10 mouse cellular contexts compared by ENCODE assay signal in the genomic region with DNA sequence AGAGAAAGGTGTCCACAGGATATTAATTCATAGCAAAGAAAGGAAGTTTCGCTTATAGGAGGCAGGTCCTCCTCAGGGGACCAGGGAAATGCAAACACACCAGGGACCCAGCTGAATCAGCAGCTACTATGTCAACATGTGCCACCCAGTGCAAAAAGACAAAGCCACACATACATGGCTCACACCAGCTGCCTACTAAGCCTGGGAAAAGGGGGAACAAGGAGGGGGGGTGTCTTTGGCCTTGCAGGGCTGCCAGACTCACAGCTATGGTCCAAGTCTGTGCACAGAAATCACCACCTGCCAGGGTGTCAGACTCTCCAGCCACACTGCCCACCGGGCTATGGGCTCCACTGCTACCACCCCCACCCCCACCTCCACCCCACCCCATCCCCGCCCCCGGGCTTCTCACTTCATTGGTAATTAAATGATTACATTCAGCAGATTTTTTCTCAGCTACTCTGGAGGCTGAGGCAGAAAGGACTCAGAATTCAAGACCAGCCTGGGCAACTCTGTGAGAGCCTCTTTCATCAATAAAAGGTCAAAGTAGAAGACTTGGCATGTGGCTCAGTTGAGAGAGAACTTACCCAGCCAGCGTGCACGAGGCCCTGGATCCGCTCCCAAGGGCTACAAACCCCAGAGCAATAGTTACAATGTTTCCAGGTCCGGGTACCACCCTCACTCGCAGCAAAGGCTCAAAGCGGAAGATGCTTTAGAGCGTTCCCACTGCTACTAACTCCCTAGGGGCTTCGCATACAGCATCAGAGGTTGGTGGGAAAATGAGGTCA. TPM values are rescaled to one million over a fixed set of nuclear protein-coding genes. Genes with fewer than 3 reads are reported as not detected.
DNase-seq lines count a peak whose midpoint lies in the region; ATAC-seq and TF ChIP-seq lines count a peak whose summit lies in the region.
"Had no signal": no experiment of that assay in that cellular context is flagged by ENCODE, and none has a peak within 500 bp of the region (broad histone marks: within the 10 kb centered on the region; RNA-seq: fewer than 3 reads in every experiment).

No protein-coding gene starts in this region.

- TF ChIP-seq CTCF in bone marrow macrophage, adult 2 months (IDR thresholded peaks at IDR 0.05; ENCODE audit: low read depth, low read length), result no peak

- H3K9ac ChIP-seq in heart, embryonic 12.5 days, result no peak overlapping the region
- H3K9ac ChIP-seq in midbrain, embryonic 16.5 days (ENCODE audit: low read depth, low read length), result no peak overlapping the region; the same call in 1 of the 2 replicates

- no peaks in the 10 kb centered on the region for H3K36me3 ChIP-seq in heart, embryonic 12.5 days
- H3K36me3 ChIP-seq in hindbrain, embryonic 10.5 days, result no peaks in the 10 kb centered on the region
- no peaks in the 10 kb centered on the region for H3K36me3 ChIP-seq in midbrain, embryonic 16.5 days (ENCODE audit: control insufficient read depth, insufficient read depth, low read length)

- WGBS in heart, embryonic 12.5 days, result 68% methylated on average over 12 of the region's 12 CpGs
- 58% methylated on average over 12 of the region's 12 CpGs for WGBS in hindbrain, embryonic 10.5 days
- 45% methylated on average over 12 of the region's 12 CpGs for WGBS in midbrain, embryonic 16.5 days

- no peaks in the 10 kb centered on the region for H3K27me3 ChIP-seq in heart, embryonic 12.5 days (replicated peaks)
- H3K27me3 ChIP-seq in hindbrain, embryonic 10.5 days (ENCODE audit: insufficient read depth, poor library complexity, severe bottlenecking), result 0 out of 2 replicates have a peak, but pooled peaks cover 7% of the 10 kb centered on the region
- no peaks in the 10 kb centered on the region for H3K27me3 ChIP-seq in midbrain, embryonic 16.5 days (ENCODE audit: control insufficient read depth, insufficient read depth, low read depth, low read length)

- no peak for ATAC-seq in heart, embryonic 12.5 days (ENCODE audit: insufficient number of reproducible peaks, low FRiP score)
- no peak for ATAC-seq in midbrain, embryonic 16.5 days

- intact Hi-C loops in heart, postnatal 25 days (cut with DNase I), result loop anchor here (10.0 kb wide), 1 partner anchor 48 kb away; no protein-coding TSS in a partner anchor

- H3K27ac ChIP-seq in heart, embryonic 12.5 days (ENCODE audit: poor library complexity, severe bottlenecking), result 0 out of 2 replicates have a peak overlapping the region, but pooled peaks have one; percentile 2
- H3K27ac ChIP-seq in bone marrow macrophage, adult 2 months (ENCODE audit: insufficient read depth, low read depth, low read length), result peak overlapping the region; percentile 2; the same call in 1 of the 2 replicates
- H3K27ac ChIP-seq in hindbrain, embryonic 10.5 days, result peak overlapping the region; percentile 65
- H3K27ac ChIP-seq in midbrain, embryonic 16.5 days (ENCODE audit: low read length), result peak overlapping the region; percentile 67
- H3K27ac ChIP-seq: macrophage had no signal

- DNase-seq in heart, postnatal 25 days (ENCODE audit: low spot score), result no peak
- DNase-seq in hindbrain, embryonic 10.5 days (ENCODE audit: low spot score), result no peak
- no peak for DNase-seq in cerebellum, adult 9-10 months
- DNase-seq in heart, adult 8-10 months (ENCODE audit: low spot score), result no peak
- no peak for DNase-seq in gastrocnemius, postnatal 4 days (ENCODE audit: low spot score in 2 of 2)
- DNase-seq: gastrocnemius, postnatal 25 days had no signal

- H3K4me2 ChIP-seq in heart, embryonic 12.5 days, result no peak overlapping the region
- H3K4me2 ChIP-seq in midbrain, embryonic 16.5 days (ENCODE audit: low read length), result 0 out of 2 replicates have a peak overlapping the region, but pooled peaks have one; percentile 8

- TF ChIP-seq POLR2A in bone marrow macrophage, adult 2 months (IDR thresholded peaks at IDR 0.05; ENCODE audit: borderline replicate concordance, low read depth, low read length), result no peak

- no peaks in the 10 kb centered on the region for H3K9me3 ChIP-seq in heart, embryonic 12.5 days (replicated peaks)
- H3K9me3 ChIP-seq in hindbrain, embryonic 10.5 days, result no peaks in the 10 kb centered on the region
- no peaks in the 10 kb centered on the region for H3K9me3 ChIP-seq in midbrain, embryonic 16.5 days (replicated peaks; ENCODE audit: control insufficient read depth, low read length, poor library complexity, severe bottlenecking)

- H3K4me3 ChIP-seq in heart, embryonic 12.5 days, result no peak overlapping the region
- no peak overlapping the region for H3K4me3 ChIP-seq in bone marrow macrophage, adult 2 months (ENCODE audit: insufficient read depth, low read length)
- H3K4me3 ChIP-seq in hindbrain, embryonic 10.5 days, result 0 out of 2 replicates have a peak overlapping the region, but pooled peaks have one; percentile 6
- H3K4me3 ChIP-seq in midbrain, embryonic 16.5 days (ENCODE audit: low read depth, low read length), result no peak overlapping the region

- peaks cover 91% of the 10 kb centered on the region for H3K4me1 ChIP-seq in heart, embryonic 12.5 days (replicated peaks)
- peaks cover 43% of the 10 kb centered on the region for H3K4me1 ChIP-seq in bone marrow macrophage, adult 2 months (ENCODE audit: control insufficient read depth, insufficient read depth, low read length)
- peaks cover 96% of the 10 kb centered on the region for H3K4me1 ChIP-seq in hindbrain, embryonic 10.5 days (replicated peaks)
- H3K4me1 ChIP-seq in midbrain, embryonic 16.5 days (ENCODE audit: control insufficient read depth, insufficient read depth, low read length), result peaks cover 70% of the 10 kb centered on the region

RNA-seq across cellular contexts. Expression of gene Ncor2, which starts 6.0 kb away (rescaled TPM):
- polyA plus RNA-seq in heart, embryonic 12.5 days (2016; fragmentation: Nextera tagmentation; extraction: Ambion mirVana), result 17.0 and 18.6 TPM in 2 replicates
- 10 to 100 TPM; 67.8 to 89.5 TPM for total RNA-seq in heart, postnatal 25 days (2021)
- 61.5 and 71.5 TPM in 2 replicates for polyA plus RNA-seq in bone marrow macrophage, adult 2 months (2012; ENCODE audit: insufficient read depth, insufficient read length, missing spikeins)
- 18.1 and 19.7 TPM in 2 replicates for polyA plus RNA-seq in hindbrain, embryonic 10.5 days (2016; fragmentation: Nextera tagmentation; extraction: Ambion mirVana)
- 19.9 and 22.9 TPM in 2 replicates for polyA plus RNA-seq in midbrain, embryonic 16.5 days (2015; fragmentation: Nextera tagmentation; extraction: Ambion mirVana)
- total RNA-seq in heart, adult 8-10 months (2022), result 10 to 100 TPM; 81.6 to 92.4 (median 84.5) TPM
- total RNA-seq in gastrocnemius, postnatal 4 days (2021), result 100 to 1,000 TPM; 168 to 179 TPM

Comparison
In these comparisons a context has a peak if more than half of its experiments do, and no peak if none do; other contexts are left out.
1. H3K27ac ChIP-seq: peak in every context shown above with its lines; median percentile 67 in midbrain, embryonic 16.5 days; 65 in hindbrain, embryonic 10.5 days; 2 in heart, embryonic 12.5 days; 2 in bone marrow macrophage, adult 2 months.